Mouse (Mus musculus) ES-Bruce4 (cell line): ENCODE results near the gene Ccdc7b.

Experiments used
- CTCF ChIP-seq: IDR thresholded peaks from one replicate; pipeline ENCODE4 v1.8.1; 2011; ENCODE audit warnings: low read depth, low read length
- EP300 ChIP-seq: IDR thresholded peaks from 2 replicates; pipeline ENCODE4 v1.6.1; 2011; ENCODE audit warnings: low read depth, low read length; ENCODE audit not compliant: insufficient read depth
- POLR2A ChIP-seq: IDR thresholded peaks from one replicate; pipeline ENCODE4 v1.8.1; 2011; ENCODE audit warnings: low read length; ENCODE audit not compliant: insufficient read depth

DNA sequence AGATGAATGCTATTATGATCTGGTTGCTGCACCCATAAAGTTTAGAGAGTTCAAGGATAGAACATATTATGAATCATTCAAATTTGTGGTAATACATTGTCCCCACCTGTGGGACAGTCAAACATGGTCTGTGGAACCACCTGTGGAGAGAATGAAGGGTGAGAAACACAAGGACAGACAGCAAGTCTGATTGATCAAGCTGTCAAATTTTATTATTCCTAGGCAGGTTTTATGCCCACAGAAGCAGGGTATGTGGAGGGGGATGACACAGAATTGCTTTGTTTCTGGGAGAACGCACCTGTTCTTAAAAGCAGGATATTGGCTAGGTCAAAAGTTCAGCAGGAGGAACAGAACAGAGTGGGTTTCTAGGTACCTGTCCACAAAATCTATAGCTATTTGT lies 64.6 kb downstream of the Ccdc7b start, which contains the start of gene Gm10999:
- no peak for TF ChIP-seq CTCF
- TF ChIP-seq POLR2A: no peak
- no peak for TF ChIP-seq EP300
